Mouse (Mus musculus): ENCODE results near the gene Aldh8a1. TPM values are rescaled to one million over a fixed set of nuclear protein-coding genes. Genes with fewer than 3 reads are reported as not detected.

Aldh8a1 gene
- polyA plus RNA-seq (2021; fragmentation: Nextera tagmentation) = 0.10 TPM in 1 of 2 replicates, not detected in the other
- long read RNA-seq, experiment 1 = 0 reads
- long read RNA-seq, experiment 2 = 0 reads

GRCm38 (mm10) chr10:21376682-21377473 is at the start of gene Aldh8a1:
Gene Aldh8a1, plus strand, starts transcription at chr10:21377291.

Other genes starting within 250 kb of the Aldh8a1 start
- 0.42 and 0.54 TPM in 2 replicates for gene Myb, start 216.3 kb upstream of the Aldh8a1 start, polyA plus RNA-seq (2021; fragmentation: Nextera tagmentation)
- 32.0 and 41.8 TPM in 2 replicates for gene Hbs1l, start 81.3 kb upstream of the Aldh8a1 start, polyA plus RNA-seq (2021; fragmentation: Nextera tagmentation)
- not detected in 2 replicates for gene 1700020N01Rik, start 215.9 kb downstream of the Aldh8a1 start, polyA plus RNA-seq (2021; fragmentation: Nextera tagmentation)

Measured in left cerebral cortex, adult 6 months (tissue).